Mouse (Mus musculus): ENCODE results near the gene Vps16. TPM values are rescaled to one million over a fixed set of nuclear protein-coding genes. Genes with fewer than 3 reads are reported as not detected.

The Vps16 gene
- 10 to 100 TPM; 85.3 to 87.5 TPM for total RNA-seq (2021)
- long read RNA-seq, experiment 1, transcript Vps16-201 (24 exons, 3,161 nt) = major isoform, 38 of 62 reads
- long read RNA-seq, experiment 1, partial matches to known transcripts = 3 of 62 reads
- long read RNA-seq, experiment 1, other reads (novel, unspliced or antisense) = 21 of 62 reads
- long read RNA-seq, experiment 2, transcript Vps16-201 (24 exons, 3,161 nt) = major isoform, 44 of 63 reads
- long read RNA-seq, experiment 2, partial matches to known transcripts = 5 of 63 reads
- long read RNA-seq, experiment 2, other reads (novel, unspliced or antisense) = 13 of 63 reads

DNA sequence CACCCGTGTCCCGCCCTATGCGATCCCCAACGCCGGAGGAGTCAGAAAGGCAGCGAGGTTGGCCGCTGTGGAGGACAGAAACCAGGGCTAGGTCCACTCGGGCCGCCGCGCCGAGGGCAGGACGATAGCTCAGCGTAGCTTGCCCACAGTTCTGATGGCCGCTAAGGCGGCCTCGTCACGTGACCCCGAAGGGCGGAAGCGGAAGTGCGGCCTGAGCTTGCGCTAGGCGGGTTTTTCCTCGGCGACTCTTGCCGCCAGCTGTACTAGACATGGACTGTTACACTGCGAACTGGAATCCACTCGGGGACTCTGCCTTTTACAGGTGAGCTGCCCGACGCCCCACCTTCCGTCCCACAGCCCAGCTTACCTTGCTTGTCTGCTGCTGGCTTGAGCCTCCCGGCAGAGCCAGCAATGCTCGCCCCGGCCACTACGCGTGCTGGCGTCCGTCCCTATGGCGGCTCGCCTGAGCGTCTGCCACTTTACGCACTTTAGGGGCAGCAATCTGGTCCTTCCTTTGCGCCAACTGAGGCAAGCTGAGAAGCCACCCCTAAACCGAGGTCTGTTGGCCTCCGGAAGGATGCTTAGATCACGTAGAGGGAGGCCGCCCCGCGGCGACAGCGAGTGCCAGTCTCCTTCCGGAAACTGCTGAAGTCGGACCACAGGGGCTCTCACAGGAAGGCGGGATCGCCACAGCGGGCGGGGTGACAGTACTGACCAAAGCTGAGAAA lies at the start of gene Vps16, which contains the start of gene Pced1a:
Vps16 (plus strand) TSS at position 214 of the 728 bp plus-strand sequence.
Pced1a (minus strand) TSS at position 576 of the 728 bp plus-strand sequence.
- DNase-seq (ENCODE audit: low spot score in 2 of 2) = peak; percentile 93 to 95

DNA sequence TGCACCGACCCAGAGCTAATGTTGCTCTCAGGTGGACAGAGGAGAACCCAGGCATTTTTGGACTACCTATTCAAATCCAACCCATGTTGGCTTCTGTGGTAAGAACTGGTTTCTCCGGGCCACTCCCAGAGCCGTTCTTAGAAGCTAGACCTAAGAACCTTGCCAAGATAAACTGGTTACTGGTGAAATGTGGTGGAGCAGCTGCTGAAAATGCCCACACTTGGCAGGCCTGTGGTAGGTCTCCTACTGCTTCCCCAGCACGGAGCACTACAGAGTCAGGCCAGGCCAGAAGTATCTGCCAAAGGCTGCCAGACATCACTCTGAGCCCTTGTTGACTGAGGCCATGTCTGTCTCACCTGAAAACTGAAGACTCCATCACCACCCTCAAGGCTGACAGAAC lies 49.2 kb upstream of the Vps16 start:
- DNase-seq (ENCODE audit: low spot score in 2 of 2) = no peak

DNA sequence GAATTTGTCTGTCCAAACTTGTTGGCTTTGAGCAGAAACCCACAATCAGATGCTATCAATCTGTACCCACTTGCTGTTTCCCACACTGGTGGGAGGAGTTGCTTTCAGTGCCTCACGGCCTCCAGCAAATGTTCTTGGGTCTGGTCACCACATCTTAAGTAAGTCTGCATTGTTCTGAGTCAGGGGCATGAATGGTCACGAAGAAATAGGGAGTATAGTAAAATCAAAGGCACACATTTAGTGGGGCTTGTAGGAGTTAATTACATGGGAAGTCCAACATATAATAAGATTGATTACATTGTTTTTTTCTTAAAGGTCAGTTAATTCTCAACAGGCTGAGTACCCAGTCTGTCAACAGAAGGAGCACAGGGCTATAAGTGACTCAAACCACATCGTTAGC lies 40.9 kb upstream of the Vps16 start:
- DNase-seq (ENCODE audit: low spot score in 2 of 2) = no peak

DNA sequence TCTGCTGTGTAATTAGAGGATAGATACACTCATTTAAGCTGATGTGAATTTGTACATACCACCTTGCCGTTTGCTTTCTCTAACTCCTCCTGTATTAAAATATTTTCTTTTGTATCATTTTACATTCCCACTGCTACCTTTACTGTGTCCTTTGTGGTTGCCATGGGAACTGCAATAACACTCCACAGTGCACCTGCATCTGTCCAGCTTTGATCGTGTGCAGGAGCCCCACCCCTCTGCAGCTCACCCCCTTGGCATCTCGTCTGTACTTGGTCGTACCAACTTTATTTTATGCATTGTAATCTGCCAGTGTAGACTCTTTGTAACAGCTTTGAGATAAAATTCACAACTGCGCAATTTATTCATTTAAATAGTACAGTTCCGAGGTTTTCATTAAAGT lies 40.2 kb upstream of the Vps16 start:
- no peak for DNase-seq (ENCODE audit: low spot score in 2 of 2)

DNA sequence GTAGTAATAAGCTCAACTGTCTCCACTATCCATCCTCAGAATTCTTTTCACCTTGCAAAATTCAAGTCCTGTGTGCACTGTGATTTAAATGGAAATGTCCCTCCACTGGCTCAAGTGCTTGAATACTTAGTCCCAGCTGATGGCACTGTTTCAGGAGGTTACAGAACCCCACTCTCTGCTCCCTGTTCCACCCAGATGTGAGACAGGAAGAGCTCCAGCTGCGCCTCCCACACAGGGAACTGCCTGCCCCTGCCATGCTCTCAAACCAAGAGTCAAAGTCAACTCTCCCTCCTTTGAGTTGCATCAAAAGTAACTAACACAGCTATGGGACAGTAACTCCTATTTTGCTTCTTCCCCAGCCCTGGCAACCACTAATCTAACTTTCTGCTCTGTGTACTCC lies 37.9 kb upstream of the Vps16 start:
- DNase-seq (ENCODE audit: low spot score in 2 of 2) = no peak

DNA sequence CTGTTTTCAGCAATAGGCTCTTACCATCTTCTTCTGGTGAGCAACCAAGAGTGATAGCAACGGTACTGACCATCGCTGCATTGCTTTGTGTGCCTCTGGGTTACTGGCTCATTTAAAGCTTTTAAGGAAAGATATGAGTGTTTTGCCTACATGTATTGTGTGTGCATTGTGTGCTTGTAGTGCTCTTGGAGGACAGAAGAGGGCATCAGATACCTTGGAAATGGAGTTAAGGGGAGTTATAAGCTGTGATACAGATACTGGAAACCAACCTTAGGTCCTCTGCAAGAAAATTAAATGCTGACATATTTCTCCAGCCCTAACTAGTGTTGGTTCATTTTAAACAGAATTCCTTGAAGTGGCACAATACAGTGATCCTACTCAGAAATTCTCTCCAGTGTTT lies 35.3 kb upstream of the Vps16 start:
- no peak for DNase-seq (ENCODE audit: low spot score in 2 of 2)

DNA sequence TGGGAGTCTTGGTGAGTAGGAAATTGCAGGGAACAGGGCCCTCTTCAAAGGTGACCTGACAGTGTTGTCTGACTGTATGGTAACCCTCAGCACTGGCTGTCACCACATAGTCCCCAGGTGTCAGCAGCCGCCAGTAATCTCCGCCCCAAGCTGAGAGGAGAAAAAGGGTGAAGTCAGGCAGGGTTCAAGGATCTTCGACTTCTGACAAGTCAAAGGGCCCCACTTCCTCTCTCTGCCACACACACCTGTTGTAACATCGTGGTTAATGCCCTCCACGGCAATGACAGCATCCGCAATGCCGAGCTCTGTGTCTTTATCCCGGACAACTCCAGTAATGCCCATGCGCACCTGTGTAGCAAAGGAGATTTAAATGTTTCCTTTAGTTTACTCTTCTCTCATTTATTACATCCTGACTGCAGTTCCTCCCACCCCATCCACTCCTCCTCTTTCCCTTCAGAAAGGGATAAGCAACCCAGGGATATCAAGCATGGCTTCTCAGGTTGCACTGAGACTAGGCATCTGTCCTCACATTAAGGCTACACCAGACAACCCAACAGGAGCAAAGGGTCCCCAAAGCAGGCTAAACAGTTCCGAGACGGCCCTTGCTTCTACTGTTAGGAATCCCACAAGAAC lies 33.0 kb upstream of the Vps16 start:
- DNase-seq (ENCODE audit: low spot score in 2 of 2) = no peak

DNA sequence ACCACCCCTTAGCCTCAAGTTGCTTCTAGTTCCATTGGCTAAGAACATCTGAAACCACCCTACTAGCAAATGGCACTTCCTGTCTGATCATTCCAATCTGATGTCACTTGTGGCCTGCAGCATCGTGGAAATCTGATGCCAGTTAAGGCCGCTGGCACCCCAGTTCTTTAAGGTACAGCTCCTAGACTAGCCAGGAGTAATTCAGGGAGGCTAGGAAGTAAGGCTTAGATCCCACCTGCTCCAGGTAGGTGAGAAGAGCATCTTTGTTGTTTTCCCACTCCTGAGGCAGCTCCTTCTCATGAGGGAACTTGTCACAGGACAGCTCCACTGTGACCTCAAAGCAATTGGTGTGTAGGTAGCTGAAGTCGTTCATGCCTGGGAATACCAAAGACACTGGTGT lies 31.3 kb upstream of the Vps16 start:
- no peak for DNase-seq (ENCODE audit: low spot score in 2 of 2)

DNA sequence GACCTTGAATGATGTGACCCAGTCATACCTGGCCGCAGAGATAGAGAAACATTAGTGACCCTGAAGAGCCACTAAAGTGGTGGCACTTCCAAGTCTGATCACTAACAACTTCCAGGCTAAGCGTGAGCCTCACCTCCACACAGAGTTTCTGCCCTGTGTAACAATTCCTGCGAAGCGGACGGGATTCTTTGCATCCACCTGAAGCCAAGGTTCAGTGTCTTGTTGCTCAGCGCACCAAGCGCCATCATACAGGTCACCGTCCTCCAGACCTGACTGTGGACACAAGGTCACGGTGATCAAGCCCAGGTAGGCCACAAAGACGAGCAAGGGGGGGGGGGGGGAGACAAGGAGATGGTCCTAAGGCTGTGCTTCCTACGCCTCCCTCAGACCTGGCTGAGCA lies 28.4 kb upstream of the Vps16 start:
- no peak for DNase-seq (ENCODE audit: low spot score in 2 of 2)

DNA sequence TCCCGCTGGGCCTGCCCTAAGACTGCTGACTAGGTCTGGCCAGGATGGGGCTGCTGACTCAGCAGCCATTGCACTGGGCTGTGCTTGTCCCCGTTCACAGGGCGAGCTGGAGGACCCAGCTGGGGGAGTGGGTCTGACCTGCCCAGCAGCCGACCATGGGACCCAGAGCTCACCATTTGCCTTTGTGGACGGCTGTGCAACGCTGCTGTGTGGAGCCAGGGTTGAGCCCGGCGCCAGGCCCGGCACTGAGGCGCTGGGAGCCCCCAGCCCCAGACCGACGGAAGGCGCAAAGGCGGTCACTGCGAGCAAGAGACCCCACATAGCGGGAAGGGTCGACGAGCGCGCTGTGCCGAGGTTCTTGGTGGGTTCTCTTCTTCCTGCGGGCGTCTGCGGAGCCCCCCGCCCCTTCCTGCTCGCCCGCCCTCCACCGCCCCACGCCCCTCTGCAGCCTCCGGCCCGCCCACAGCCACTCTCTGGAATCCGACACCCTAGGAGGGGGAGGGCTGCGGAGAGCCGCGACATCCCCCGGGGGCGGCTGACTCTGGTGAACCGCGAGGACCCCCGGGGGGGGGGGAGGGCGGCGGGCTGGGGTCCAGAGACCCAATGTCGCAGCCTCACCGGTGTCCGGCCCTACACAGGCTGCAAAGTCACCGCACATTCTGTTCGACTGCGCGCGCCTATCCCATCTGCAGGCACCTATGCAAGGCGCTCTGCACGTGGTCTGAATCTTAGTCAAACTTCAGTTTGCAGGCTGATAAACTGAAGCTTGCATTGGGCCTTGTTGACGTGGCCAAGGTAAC lies 26.8 kb upstream of the Vps16 start, which contains the start of gene Cpxm1:
Cpxm1 (minus strand) TSS at position 389 of the 800 bp plus-strand sequence.
- DNase-seq (ENCODE audit: low spot score in 2 of 2) = peak in 1 of 2 experiments; percentile 11

DNA sequence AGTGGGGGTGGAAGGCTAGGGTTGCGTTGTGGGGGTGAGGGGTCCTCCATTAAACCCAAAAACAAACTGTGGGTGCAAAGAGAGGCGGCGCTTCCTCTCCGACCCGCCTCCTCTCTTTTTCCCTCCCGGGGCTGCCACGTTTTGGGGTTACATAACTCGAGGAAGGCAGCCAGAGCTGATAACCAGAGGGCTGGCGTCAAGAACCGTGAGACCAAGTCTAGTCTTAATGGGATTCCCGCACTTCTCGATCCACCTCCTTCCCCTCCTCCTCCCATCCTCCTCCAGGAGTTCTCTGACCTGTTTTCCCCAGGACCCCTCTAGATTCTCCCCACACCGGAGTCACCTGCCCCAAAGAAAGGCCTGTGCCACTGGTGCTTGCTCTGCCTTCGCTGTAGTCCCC lies 26.0 kb upstream of the Vps16 start:
- no peak for DNase-seq (ENCODE audit: low spot score in 2 of 2)

DNA sequence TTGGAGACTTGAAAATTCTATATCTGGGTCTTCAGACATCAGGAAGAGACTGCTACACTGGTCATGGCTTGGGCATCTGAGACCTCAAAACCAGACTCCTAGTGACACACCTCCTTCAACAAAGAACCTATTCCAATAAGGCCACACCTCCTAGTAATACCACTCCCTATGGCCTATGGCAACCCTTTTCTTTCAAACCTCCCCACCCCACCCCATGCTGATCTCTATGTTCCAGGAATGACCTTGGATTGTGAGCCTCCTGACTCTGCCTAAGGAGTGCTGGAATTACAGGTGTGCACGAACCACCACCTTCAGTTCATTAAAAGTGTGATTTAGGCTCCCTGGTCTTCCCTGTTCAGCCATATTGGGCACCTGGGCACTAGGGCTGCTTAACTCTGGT lies 24.1 kb upstream of the Vps16 start:
- no peak for DNase-seq (ENCODE audit: low spot score in 2 of 2)

DNA sequence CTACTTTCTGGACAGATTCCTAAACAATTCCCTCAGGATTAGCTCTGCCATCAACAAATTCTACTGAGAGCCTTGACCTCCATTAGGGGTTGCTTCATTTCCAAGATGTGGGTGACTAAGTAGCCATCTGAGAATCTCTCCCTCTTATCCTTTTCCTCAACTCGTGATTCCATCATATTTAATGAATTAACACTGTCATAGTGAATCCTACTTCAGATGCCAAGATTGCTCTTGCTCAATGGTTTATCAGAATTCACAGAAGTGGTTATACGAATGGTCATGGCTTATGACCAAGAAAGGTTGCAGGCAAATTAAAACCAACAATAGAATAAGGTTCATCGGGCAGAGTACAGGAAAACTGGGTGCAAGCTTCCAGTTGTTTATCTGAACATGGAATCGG lies 22.2 kb upstream of the Vps16 start:
- no peak for DNase-seq (ENCODE audit: low spot score in 2 of 2)

DNA sequence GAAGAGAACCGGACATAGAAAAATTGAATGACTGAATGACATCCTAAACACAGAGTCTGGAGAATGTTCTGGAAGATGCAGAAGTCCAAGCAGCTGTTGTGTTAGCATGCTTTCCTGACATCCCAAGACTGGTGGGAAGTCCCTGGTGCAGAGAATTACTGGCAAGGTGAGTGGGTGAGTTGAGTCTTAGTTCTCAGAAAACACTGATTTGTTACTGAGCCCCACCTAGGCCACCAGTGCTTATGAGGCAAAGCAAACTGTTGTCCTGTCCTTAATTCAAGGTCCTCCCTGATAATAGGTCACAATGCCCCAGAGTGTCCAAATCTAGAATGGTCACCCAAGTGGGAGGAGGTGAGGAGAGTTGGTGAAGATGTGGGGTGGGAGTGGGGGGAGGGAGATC lies 19.2 kb upstream of the Vps16 start, which contains the start of the genes Gm28372 and 1700020A23Rik:
Gm28372 (plus strand) TSS at position 301 of the 400 bp plus-strand sequence.
1700020A23Rik (plus strand) TSS at position 321 of the 400 bp plus-strand sequence.
- no peak for DNase-seq (ENCODE audit: low spot score in 2 of 2)

DNA sequence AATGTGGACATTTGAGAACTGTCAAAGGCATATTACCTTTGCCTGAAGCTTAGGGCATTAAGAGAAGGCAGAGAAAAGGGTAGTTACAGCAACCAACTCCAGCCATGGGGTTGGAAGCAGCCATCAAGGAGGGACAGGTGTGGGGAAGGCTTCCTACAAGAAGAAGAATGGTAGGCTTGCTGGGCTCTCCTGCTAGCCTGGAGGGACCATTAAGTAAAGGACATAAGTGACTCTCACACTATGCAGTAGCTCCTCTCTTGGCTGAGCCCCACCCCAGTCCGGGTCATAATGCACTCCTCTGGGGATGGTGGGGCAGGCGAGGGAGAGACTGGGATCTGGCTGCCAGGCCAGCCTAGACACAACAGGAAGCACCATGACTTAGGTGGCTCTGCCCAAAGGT lies 18.0 kb upstream of the Vps16 start, which contains the start of gene Tmem239:
Tmem239 (plus strand) TSS at position 301 of the 400 bp plus-strand sequence.
- DNase-seq (ENCODE audit: low spot score in 2 of 2) = no peak

DNA sequence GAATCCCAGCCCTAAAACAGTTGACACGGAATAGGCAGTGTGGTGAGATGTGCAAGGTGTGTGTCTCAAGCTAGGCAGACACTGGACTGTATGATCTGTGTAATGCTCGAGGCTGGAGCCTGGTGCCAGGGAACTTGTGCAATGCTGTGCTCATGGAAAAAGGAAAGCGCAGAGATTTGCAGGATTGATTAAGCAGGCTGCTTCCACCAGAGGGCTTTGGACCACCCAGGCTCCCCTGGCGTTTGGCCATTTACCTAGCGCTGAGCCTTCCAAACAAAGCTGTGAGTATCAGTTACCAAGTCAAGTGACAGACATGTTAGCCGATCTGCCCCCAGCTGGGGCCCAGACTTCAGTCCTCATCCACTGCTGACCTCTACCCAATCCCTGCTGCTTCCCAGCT lies 15.9 kb upstream of the Vps16 start:
- DNase-seq (ENCODE audit: low spot score in 2 of 2) = no peak

DNA sequence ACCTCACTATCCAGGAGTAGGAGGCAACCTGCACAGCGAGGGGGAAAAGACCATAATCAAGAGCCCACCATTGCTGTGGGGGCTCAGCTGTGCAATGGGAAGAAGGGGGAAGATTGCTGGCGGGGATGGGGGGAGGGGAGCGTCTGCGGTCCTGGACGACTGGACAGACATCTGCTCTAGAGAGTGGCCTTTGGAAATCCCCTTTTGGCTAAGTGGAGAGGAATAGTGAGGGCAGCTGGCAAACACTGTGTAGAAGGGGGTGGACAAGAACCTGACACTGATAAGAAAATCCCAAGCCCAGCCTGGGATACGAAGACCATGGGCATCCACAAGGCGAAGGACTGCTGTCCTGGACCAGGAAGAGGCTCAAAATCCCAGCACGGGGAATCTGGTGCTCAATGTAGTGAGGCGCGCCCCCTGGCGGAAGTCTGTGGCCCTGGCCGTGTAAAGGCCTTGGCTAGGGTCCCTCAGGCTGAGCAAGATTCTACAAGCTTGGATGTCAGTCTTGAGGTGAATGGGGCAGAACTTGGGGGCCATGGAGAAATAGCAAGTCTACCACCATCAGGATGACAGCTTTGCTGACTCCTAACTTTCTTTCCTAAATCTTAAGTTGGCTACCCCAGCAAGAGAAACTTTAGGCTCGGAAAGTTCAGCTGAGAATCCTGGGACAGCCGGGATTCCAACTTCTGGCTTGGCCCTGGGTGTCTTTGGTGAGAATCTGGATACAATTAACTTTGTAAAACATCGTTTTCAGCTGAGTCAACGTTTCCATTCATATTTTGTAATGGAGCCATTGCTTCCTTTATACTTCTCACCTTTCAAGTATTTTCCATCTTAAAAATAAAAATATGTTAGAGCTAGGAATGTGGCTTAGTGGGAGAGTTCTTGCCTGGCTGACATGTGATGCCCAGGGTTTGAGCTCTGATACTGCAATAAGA lies 12.3 kb upstream of the Vps16 start:
- DNase-seq (ENCODE audit: low spot score in 2 of 2) = peak; percentile 72 to 81

DNA sequence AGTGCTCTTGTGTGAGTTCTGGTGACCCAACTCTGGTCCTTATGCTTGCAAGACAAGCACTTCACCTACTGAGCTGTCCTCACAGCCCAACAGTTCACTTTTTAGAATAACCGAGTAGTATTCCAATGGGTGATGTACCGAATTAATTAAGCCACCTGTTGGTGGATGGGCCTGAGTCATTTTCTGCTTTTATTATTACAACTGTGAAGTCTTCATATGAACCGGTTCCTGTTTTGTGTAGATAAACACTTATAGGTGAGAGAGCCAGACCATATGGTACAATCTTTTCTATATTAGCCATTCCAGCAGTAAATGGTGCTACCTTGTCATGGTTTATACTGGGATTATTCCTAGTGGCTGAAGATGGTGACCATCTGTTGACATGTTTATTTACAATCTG lies 11.4 kb upstream of the Vps16 start:
- DNase-seq (ENCODE audit: low spot score in 2 of 2) = no peak

DNA sequence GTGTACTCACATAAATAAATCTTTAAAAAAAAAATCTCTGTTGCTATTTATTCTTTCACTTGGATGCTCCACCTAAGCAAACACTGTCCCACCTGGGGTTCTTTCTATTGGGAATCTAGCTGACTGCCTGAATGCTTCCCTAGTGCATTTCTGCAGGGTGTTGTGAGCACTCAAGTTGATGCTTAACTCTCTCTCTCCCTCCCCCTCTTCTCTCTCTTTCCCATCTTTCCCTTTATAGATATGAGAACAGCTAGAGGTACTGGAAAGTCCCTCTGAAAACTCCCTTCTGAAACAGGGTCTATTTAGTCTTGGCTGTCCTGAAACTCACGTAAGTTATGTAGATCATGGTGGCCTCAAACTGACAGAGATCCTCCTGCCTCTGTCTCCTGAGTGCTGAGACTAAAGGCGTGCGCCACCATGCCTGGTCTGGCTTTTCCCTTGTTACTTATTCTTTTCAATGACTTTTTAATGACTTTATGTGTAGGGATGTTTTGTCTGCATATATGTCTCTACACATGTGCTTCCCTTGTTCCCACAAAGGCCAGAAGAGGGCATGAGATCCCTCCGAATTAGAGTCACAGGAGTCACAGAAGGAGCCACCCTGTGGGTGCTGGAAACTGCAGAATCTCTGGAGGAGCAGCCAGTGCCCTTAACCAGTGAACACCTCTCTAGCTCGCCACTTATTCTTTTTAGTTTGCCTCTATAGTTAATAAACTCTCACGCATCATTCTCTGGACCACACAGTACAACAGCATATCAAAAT lies 9.9 kb upstream of the Vps16 start:
- no peak for DNase-seq (ENCODE audit: low spot score in 2 of 2)
